Mouse (Mus musculus) left cerebral cortex, adult 11 months (tissue): ENCODE results near the gene Zfp3.
"Not testable (repeated sequence)": the region's sequence is repeated elsewhere in the genome, so short reads cannot be mapped to it uniquely, and the experiment has no call there.

Experiments used
- DNase-seq: peaks from one replicate; pipeline ENCODE4 v3.0.0; 2022; ENCODE audit warnings: low spot score

Gene Zfp3

DNA sequence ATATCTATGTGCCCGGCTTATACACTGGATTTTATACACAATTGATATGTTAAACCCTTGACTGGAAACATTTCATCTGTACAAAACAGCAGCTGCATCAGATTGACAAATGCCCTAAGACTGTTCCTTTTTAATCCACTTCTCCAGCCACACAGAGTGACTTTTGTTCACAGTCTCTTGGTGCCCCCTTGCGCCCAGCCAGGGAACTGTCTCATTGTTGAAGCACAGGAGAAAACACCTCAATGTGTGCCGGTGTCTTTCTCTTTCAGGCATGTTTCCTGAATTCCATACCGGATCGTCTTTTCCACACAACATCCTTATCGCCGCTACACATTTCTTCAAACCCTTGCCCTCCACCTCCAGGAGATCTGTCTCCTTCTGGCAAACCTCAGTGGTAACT is 8.4 kb upstream of the Zfp3 start:
- no peak for DNase-seq

DNA sequence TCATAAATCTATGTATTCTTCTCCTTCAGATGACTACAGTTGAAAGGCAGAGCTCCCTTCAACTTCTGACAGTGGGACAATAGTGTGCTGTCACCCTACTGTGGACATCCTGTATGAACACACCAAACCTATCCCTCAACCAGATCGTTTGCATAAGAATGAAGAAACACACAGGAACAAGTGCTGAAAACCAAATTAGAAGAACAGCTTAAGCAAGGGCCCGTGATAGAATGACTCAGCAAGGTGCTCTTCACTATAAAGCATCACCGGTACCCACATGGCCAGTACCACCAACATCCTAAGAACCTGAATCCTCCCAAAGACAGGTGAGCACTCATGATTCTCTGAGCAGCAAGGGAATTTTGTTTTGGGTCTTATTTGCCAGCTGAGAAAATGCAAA is 3.6 kb upstream of the Zfp3 start:
- DNase-seq = not testable (repeated sequence)

DNA sequence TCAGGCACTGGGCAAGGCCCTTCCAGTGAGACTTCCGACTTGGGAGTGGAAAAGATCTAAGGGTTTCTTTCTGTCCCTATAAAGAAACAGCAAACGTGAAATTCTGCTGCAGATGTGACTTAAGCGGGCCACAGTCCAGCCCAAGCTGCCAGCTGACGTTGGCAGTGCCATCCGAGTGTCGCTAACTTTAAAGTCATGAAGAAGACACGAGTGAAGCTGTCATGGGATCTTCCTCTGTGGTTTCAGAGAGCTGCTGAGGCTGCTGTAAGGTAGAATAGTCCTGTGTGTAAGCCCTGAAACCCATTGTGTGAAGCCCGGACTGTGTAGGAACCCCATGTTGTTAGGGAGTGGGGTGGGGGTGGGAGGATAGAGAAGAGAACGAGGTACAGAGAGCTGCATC is 1.4 kb upstream of the Zfp3 start:
- DNase-seq = no peak

DNA sequence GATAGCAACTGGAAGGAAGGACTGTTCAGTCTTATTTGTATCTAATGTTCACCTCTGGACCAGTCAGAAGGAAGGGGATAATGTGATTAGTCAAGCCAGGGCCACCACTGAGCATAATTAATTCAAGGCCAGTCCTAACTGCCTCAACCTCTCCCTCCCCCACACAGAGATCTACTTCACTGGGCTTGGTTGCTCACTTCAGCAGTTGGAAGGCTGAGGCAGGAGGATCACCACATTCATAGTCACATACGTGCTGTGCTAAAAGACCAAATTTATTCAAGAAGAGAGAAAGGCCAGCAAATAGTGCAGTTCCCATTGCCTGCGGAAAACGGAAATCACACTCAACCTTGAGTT is 450 bp upstream of the Zfp3 start:
- DNase-seq = no peak

DNA sequence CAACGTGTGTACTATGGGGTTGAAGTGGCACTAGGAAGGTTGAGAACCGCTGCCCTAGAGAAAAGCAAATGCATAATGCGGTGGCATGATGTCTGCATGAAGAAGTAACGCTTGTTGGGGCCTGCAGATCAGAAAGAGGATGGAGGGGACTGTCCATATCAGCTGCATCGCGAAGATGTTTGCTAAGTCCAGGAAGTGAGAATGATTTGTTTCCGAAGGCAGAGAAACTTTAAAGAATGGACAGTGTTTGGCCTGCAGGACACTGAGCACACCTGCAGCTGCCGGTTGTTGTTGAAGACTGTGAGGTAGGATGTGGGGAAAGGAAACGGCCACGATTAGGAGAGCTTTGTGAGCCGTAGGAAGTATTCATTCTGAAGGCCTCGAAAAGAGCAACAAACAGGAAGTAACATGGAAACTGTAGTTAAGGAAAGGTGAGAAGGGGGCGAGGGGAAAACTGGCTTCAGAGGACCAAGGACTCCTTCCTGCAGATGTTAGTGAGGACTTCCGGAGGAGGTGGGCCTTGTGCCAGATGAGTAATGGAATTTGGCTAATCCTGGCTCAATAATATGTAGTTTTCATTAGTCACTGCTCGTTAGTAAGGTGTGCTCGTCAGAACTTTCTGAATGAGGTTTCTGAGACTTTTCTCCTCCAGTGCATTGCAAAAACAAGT is 1.9 kb downstream of the Zfp3 start:
- no peak for DNase-seq

DNA sequence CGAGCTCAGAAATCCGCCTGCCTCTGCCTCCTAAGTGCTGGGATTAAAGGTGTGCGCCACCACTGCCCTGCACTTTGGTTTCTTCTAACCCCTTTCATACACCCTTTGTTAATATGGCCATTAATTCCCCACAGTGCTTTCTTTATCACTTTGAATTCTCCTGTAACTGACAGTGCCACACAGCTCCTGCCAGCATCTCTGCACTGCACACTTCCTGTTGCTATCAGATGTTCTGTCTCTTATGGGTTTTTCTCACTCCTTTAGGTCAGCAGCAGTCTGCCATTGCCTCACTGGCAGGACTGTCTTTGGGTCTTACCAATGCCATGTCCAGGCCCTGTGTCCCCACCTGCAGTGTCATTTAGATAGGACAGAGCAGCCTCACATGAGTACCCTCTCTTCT is 6.8 kb downstream of the Zfp3 start:
- DNase-seq = no peak

DNA sequence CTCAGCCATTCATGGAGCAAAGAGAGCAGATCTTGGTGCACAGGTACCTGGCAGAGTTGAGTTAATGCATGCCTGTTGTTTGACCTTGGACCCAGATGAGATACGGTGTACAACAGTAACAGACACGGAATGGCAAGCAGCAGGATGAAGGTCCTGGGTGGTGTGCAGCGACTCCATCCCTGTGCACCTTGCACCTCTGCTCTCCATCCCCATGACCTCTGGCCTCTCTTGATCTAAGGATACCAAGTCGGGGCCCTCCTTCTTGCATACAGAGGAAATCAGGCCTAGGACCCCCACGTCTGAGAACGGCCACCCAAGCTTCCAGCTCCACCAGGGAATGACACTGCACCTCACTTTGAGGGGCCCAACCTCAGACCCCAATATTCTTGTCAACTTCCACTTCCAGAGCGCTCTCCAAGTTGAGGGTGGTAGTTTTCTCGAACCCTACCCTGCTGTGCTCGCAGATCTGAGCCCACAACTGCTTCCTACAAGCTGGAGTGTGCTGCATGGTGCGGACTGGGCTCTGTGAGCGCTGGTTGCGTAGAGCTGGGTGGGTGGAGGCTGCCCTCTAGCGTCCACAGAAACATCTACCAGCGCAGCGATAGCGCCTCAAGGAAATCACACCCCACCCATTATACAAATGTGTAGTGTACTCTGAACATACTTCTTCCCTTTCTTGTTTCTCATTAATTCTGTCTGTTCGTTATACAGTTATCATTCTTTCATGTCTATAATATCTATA is 13.0 kb downstream of the Zfp3 start:
- DNase-seq = peak; percentile 50

DNA sequence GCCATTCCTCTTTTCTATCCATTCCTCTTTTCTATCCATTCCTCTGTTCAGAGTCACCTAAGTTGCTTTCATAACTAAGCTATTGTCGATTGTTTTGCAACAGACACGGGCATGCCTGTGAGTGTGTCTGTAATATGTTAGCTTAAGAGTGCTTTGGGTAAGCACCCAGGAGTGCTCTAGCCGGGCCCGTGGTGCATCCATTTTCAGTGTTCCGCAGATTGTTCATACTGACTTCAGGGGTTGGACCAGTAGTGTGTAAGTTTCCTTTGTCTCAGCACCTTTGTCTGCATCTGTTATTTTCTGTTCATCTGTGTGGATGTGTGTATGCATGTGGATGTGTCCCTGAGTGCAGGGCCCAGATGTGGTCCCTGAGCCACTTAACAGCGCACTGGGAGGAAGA is 13.6 kb downstream of the Zfp3 start:
- no peak for DNase-seq

DNA sequence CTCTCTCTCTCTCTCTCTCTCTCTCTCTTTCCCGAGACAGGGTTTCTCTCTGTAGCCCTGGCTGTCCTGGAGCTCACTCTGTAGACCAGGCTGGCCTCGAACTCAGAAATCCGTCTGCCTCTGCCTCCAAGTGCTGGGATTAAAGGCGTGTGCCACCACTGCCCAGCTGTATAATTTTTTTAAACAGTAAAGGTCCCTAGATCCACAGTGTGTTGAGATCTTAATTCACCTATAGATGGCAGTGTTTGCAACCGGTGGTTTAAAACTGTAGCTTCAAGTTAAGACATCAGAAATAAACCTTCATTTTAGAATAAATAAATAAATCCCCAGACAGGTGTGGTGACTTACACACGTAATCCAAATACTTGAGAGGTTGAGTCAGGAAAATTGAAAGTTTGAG is 14.0 kb downstream of the Zfp3 start:
- DNase-seq = not testable (repeated sequence)

DNA sequence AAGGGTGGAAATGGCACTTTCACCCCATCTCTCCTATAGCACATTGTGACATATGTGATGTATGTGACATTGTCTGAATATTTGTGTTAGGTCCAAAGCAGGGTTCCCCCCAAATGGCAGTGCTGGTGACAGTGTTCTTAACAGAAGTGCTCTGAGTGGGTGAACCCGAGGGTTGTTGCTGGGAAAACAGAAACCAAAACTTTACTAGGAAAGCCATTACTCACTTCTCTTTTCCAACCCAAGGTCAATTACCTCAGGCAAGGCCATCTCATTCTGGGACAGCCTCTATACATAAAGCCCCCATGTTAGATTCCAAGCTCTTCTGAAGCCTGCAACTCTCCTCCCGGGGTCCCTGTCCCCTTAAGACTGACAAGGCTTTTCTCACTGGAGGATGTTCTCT is 21.9 kb downstream of the Zfp3 start:
- DNase-seq = no peak

DNA sequence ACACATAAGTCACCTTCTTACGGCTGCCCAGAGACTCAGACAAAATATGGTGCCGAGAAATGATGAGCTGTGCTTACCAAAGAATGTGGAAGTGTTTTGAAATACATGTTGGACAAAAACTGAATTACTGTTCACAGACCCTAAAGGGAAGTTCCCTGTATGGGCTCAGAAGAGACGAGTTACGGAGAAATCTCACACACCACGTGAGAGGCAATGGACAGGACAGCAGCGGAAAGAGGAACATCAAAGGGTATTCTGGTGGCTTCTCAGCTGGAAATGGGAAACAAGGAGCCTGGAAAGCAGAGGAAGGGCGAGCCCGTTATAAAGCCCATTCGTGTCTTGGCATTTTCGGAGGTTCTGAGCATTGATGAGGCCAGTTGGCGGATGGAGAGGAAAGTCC is 23.0 kb downstream of the Zfp3 start:
- DNase-seq = no peak

DNA sequence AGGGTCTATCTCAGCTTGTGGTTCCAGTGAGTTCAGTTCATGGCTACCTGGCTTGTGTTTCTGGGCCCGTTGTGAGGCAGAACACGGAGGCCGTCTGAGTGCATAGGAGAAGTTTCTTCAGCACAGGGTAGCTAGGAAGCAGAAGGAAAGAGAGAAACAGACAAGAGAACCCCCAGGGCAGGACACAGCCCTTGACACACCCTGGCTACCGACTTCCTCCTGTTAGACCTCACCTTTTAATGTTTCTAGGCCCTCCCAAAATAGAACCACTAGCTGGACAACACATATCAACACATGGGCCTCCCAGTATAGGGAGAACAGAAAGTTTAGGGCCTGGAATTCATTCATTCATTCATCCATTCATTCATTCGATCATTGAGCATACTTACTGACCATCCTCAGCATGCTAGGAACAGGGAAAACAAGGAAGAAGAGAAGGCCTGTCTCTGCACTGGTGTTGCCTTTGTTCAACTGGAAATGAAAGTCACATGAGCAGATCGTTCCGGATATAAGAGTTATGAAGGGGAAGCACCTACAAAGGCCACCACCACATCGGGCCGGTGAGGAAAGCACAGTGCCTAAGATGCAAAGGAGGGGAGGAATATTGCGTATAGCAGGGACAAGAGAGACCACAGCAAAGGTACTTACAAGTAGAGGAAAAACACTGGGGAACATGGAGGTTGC is 25.1 kb downstream of the Zfp3 start:
- no peak for DNase-seq

DNA sequence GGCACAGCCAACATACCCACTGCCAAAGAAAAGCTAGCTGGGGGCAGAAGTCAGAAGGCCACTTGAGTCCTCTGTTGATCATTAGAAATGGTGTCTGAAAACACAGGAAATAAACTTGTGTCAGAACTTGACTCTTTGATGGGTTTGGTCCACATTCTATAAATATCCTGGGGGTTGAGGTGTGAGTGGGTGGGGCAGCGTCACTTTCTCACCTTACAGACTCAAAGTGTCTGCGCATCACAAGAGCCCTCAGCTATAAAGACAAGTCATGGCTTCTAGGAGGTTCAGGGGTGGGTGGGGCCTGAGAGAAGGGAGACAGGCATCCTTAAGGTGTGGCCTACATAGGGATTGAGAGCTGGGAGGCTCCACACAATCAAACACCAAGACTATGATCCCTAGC is 26.4 kb downstream of the Zfp3 start:
- DNase-seq = no peak

DNA sequence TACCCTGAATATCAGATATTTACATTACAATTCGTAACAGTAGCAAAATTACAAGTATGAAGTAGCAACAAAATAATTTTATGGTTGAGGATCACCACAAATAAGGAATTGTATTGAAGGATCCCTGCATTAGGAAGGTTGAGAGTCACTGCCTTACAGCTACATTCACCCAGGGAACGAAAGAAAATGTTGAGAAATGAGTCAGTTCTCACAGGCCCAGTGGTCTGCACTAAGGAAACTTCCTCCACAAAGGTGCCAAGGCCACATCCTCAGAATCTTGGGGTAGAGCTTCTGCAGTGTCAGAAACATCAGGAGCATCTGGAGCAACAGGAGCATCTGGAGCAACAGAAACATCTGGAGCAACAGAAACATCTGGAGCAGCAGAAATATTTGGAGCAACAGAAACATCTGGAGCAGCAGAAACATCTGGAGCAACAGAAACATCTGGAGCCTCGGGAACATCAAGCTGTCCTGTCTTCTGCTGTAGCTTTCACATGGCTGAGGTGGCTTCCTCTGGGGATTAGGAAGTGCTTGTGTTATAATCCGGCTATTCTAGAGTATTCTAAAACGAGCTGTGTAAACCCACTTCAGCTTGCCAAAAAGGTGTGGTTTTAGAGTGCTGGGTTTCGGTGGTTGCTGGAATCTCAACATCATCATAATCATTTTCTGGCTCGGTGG is 27.0 kb downstream of the Zfp3 start:
- DNase-seq = no peak

DNA sequence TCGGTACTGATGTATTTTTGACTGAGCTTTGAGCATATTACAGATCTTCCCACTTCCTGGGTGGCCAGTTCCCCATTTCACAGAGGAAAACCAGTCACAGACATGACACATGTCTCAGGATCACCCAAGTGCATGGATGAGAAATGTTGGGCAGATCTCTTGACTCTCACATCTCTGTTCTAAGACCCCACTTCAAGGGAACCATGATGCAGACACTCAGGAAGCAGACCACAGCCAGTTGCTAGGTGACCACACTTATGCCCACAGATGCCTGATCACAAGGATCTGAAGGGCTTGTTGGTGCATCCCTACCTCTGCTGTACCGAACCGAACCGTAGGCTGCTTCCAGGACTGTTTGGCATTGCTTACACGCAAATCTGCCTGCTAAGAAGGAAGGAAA is 27.7 kb downstream of the Zfp3 start:
- DNase-seq = no peak

DNA sequence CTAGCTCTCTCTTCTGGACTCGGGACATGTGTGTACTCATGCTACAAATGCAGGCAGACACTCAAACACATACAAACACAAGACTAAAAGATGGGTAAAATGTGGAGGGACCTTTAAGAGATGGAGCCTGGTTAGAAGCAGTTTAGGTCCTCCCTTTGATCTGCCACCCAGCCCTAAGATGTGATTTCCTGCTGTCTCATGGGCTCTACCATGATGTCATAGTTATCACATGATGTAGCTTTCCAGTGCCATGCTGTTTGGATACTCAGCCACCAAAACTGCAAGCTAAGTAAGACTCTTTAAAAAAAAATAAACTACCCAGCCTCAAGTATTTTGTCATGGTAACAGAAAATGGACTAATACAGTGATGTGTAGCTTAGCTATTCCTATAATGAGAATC is 28.4 kb downstream of the Zfp3 start:
- no peak for DNase-seq

DNA sequence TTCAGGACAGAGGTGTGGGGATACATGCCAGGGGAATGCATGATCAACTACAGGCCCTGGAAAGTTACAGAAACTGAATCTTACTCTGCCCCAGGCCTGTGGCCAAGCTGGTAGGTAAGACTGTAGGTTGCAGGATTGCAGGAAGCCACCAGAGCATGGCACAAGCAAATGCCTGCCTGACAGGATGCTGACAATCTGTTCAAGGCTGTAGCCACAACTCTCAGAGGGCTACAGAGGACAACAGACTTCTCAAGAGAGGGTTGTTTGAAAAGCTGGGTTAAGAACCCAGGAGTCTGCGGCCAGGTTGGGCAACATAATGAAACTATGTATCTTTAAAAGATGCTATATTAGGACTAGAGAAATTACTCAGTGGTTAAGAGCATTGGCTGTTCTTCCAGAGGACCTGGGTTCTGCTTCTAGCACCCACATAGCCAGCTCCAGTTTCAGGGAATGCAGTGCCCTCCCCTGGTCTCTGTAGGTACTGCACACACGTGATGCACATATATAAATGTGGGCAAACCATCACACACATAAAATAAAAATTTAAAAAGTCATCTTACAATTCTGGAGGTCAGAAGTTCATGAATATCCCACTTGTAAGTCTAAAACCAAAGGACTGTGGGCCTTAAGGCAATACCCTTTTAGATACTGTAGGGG is 38.3 kb downstream of the Zfp3 start:
- DNase-seq = no peak

DNA sequence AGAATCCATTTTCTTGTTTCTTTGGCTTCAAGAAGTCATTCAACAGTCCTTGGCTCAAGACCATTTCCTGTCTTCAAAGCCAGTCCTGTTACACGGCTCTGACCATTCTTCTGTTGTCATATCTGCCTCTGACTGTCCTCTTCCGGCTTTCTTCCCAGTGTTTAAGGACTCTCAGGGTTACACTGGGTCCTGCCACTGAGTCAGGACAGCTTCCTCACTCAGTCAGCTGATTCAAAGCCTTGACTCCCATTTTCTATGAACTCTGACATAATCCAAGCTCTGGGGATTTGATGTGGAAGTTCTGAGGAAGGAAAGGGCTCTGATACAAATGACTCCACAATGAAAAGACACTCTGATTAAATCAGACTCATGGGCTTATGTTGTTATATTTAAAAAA is 38.9 kb downstream of the Zfp3 start:
- DNase-seq = no peak

DNA sequence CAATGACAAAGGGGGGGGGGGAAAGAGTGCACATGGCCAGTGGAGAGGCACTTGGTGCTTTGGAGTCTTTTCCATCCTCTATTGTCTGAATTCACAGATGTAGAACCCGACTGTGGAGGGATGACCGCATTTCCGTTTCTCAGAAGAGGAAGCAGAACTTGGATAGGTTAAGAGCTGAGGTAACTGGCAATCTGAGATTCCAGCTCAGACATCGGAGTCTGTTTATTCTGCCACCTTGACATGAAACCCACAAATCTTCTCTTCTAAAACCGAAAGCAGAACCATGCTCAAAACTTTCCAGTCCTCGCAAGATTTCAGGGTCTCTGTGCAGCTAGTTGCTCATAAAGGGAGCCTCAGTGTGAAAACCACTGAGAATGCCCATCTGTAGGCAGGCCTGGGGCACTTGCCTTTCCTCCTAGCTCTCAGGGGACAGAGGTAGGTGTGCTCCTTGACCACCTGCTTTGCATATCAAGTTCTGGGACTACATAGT is 39.7 kb downstream of the Zfp3 start:
- no peak for DNase-seq

DNA sequence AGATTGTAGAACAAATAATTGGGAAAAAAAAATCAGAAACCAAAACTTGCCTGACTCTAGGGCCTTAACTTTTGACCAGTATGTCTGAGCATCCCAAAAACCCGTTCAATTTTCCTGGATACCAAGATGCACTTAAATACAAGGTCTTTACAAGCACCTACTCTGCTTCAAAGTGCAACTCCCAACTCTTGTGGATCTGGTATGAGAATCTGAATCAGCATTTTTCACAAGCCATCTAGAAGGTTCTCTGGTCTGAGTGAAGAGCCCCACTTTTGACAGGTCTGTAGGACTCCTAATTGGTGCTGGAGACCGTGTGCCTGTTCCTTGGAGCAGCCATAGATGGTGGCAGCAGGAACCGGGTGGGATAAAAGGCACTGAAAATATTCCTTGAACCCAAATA is 40.4 kb downstream of the Zfp3 start:
- DNase-seq = no peak

DNA sequence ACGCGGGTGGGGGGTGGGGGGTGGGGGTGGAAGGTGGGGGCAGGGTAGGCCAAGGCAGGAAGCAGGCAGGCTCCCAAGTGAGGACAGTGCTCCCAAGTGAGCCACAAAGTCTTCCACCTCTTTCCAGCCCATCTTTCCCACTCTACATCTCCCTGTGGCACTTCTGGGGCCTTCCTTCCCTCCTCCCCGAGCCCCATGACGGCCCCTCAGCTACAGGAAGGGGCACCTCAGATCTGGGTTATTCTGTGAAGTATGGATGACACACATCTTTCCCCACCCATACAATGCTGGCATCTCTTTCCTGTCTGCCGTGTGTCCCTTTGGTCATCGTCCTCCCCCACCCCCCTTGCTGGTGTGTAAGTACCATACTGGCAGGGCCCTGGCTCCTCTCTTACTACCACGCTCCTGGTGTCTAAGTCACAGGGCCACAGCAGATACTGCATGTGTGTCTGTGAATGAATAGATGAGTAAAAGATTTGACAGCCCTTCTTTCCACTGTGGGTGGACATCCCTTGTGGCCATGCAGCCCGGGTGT is 41.7 kb downstream of the Zfp3 start:
- DNase-seq = no peak

DNA sequence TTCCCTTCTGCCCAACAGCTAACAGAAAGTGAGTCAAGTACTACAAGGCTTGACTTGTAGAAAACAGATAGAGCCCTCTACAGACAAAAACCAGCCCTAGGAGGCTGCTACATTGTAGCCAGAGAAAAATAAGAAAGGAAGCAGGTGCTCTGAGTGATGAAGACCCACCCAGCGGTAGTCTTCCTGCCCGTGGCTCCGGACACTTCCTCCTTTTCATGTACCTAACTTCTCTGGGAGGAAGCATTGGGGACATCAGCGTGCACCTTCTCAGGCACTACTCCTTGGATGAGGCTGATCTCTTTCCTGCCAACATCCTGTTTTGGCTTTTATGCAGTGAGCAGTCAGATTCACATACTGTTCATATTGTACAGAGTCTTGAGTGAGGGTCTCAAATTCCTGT is 42.7 kb downstream of the Zfp3 start:
- DNase-seq = no peak
